Mouse (Mus musculus) myocyte (in vitro differentiated cells): ENCODE data around the gene Fgf12.

Source experiments
- CEBPB ChIP-seq: IDR thresholded peaks from 2 replicates; pipeline ENCODE4 v1.6.1; 2011; ENCODE audit warnings: mild to moderate bottlenecking, moderate library complexity; ENCODE audit not compliant: poor library complexity, insufficient read depth, severe bottlenecking
- E2F4 ChIP-seq: IDR thresholded peaks from one replicate; pipeline ENCODE4 v1.6.1; 2011; ENCODE audit warnings: mild to moderate bottlenecking, control low read depth, moderate library complexity; ENCODE audit not compliant: insufficient read depth
- MAX ChIP-seq: IDR thresholded peaks from one replicate; pipeline ENCODE4 v1.6.1; 2011; ENCODE audit warnings: low read depth, mild to moderate bottlenecking, control low read depth
- MYOD1 ChIP-seq, 3 experiments: IDR thresholded peaks; one replicate each; pipeline ENCODE4 v1.6.1; 2011; ENCODE audit warnings: control low read depth in 2 of 3, low read depth in 2 of 3, mild to moderate bottlenecking in 2 of 3, moderate library complexity in 1 of 3; ENCODE audit not compliant: insufficient read length in 2 of 3, control insufficient read depth in 1 of 3
- MYOG ChIP-seq, 3 experiments: IDR thresholded peaks; one replicate each; pipeline ENCODE4 v1.6.1; 2011; ENCODE audit warnings: control low read depth in 2 of 3, low read depth in 2 of 3, mild to moderate bottlenecking in 2 of 3; ENCODE audit not compliant: insufficient read length in 2 of 3, control insufficient read depth in 1 of 3, insufficient read depth in 1 of 3
- POLR2A ChIP-seq: IDR thresholded peaks from one replicate; pipeline ENCODE4 v1.6.1; 2011; ENCODE audit warnings: low read depth, mild to moderate bottlenecking, control low read depth, moderate library complexity; ENCODE audit not compliant: insufficient read length
- POLR2AphosphoS2 ChIP-seq: IDR thresholded peaks from one replicate; pipeline ENCODE4 v1.6.1; 2011; ENCODE audit warnings: low read depth, control low read depth; ENCODE audit not compliant: insufficient read length
- REST ChIP-seq: IDR thresholded peaks from one replicate; pipeline ENCODE4 v1.6.1; 2011; ENCODE audit warnings: mild to moderate bottlenecking, control low read depth, moderate library complexity; ENCODE audit not compliant: insufficient read depth, insufficient read length
- SRF ChIP-seq: IDR thresholded peaks from one replicate; pipeline ENCODE4 v1.6.1; 2011; ENCODE audit warnings: low read depth; ENCODE audit not compliant: control insufficient read depth, insufficient read length
- TCF12 ChIP-seq: IDR thresholded peaks from one replicate; pipeline ENCODE4 v1.6.1; 2011; ENCODE audit warnings: mild to moderate bottlenecking, control low read depth; ENCODE audit not compliant: poor library complexity, insufficient read depth, severe bottlenecking
- USF1 ChIP-seq: IDR thresholded peaks from one replicate; pipeline ENCODE4 v1.6.1; 2011; ENCODE audit warnings: low read depth, mild to moderate bottlenecking, control low read depth, moderate library complexity

DNA sequence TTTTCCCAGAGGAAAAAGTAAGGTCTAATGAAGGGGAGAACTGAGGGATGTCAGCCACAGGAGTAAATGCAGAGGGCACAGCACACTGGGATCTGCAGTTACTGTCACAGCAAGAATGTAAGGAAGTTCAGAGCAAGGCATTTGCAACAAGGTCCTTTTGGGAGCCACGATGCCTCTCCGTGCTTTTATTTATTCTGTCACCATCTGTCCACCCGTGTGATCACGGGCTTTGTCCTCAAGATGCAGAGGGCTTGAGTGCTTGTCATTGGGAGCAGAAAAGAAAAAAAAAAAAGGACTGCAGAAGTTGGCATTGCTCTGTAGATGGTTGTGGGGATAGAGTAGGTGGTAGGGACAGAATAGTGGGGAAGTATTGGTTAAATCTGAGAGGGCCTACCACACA lies 52.5 kb downstream of the Fgf12 start:
- no peak for TF ChIP-seq USF1
- no peak for TF ChIP-seq POLR2A
- TF ChIP-seq REST = no peak
- no peak for TF ChIP-seq CEBPB
- TF ChIP-seq E2F4 = no peak
- TF ChIP-seq MAX = no peak
- TF ChIP-seq TCF12 = no peak
- no peak for TF ChIP-seq POLR2AphosphoS2
- no peak for TF ChIP-seq MYOD1 (IDR thresholded peaks at IDR 0.05; ENCODE audit: control insufficient read depth in 1 of 3, insufficient read length in 2 of 3, low read depth in 2 of 3)
- TF ChIP-seq MYOG (IDR thresholded peaks at IDR 0.05; ENCODE audit: control insufficient read depth in 1 of 3, insufficient read depth in 1 of 3, insufficient read length in 2 of 3, low read depth in 2 of 3) = no peak
- no peak for TF ChIP-seq SRF
